Mouse (Mus musculus) cortical plate, adult 2 months (tissue): ENCODE results near the gene Aldoc. TPM values are rescaled to one million over a fixed set of nuclear protein-coding genes. Genes with fewer than 3 reads are reported as not detected.

Source experiments
- H3K27ac ChIP-seq: fragments of 200-500 bp; 2 replicates; pipeline ENCODE4 v1.5.1; 2012; ENCODE audit warnings: low read length, control low read depth, inconsistent platforms; ENCODE audit not compliant: insufficient read depth
- H3K4me1 ChIP-seq: fragments of 200-500 bp; 2 replicates; pipeline ENCODE4 v1.6.1; 2011; ENCODE audit warnings: low read length; ENCODE audit not compliant: control insufficient read depth, insufficient read depth
- H3K4me3 ChIP-seq: fragments of 200-500 bp; 2 replicates; pipeline ENCODE4 v1.5.1; 2011; ENCODE audit warnings: mild to moderate bottlenecking, low read length, control low read depth; ENCODE audit not compliant: insufficient read depth
- CTCF ChIP-seq: fragments of 200-500 bp; IDR thresholded peaks from 2 replicates; pipeline ENCODE4 v1.5.1; 2011; ENCODE audit warnings: mild to moderate bottlenecking, control low read depth, low read length; ENCODE audit not compliant: insufficient read depth; ENCODE audit errors: extremely low read depth
- POLR2A ChIP-seq: fragments of 200-500 bp; IDR thresholded peaks from 2 replicates; pipeline ENCODE4 v1.6.1; 2011; ENCODE audit warnings: mild to moderate bottlenecking, low read length, control low read depth; ENCODE audit not compliant: insufficient read depth; ENCODE audit errors: extremely low read depth
- polyA plus RNA-seq: library from polyadenylated mRNA; depleted of rRNA; stranded (reverse); fragments of >200 nt; gene quantifications from 2 replicates; pipeline ENCODE4 v1.2.3, GENCODE M21; 2012

Aldoc gene
- polyA plus RNA-seq, 1 experiment = 1,659 TPM

GRCm38 (mm10) chr11:78327634-78328511 is 5.1 kb downstream of the Aldoc start, which contains the start of gene Pigs:
Pigs (plus strand) TSS chr11:78328415.
- H3K27ac ChIP-seq = no peak within 1 kb of the TSS

GRCm38 (mm10) chr11:78328512-78329056 is 5.8 kb downstream of the Aldoc start:
- 0 out of 2 replicates have a peak, but pooled peaks cover 1% of the 10 kb centered on the region for H3K4me1 ChIP-seq
- TF ChIP-seq CTCF (no peak), POLR2A (no peak)
- H3K27ac ChIP-seq = no peak overlapping the region
- peak overlapping the region; percentile 43 for H3K4me3 ChIP-seq

More at GRCm38 (mm10) chr11:78327634-78328511, 5.1 kb downstream of the Aldoc start, which contains the start of gene Pigs:
- no peak for TF ChIP-seq CTCF
- peak; percentile 68; the same call in 1 of the 2 replicates for TF ChIP-seq POLR2A
- Histone ChIP-seq H3K4me3 (peak within 1 kb of the TSS; percentile 43), H3K4me1 (0 out of 2 replicates have a peak, but pooled peaks cover 1% of the 10 kb centered on the region)

- 0 out of 2 replicates have a peak, but pooled peaks cover 1% of the 10 kb centered on the region for H3K4me1 ChIP-seq
- H3K27ac ChIP-seq = no peak overlapping the region
- no peak overlapping the region for H3K4me3 ChIP-seq
- TF ChIP-seq POLR2A (no peak), CTCF (no peak)
Measured at GRCm38 (mm10) chr11:78332676-78333075, 9.9 kb downstream of the Aldoc start.

GRCm38 (mm10) chr11:78333992-78334391 is 11.2 kb downstream of the Aldoc start:
- Histone ChIP-seq H3K4me3 (no peak overlapping the region), H3K4me1 (0 out of 2 replicates have a peak, but pooled peaks cover 1% of the 10 kb centered on the region), H3K27ac (no peak overlapping the region)
- TF ChIP-seq CTCF = no peak
- TF ChIP-seq POLR2A = no peak

GRCm38 (mm10) chr11:78337040-78337439 is 14.3 kb downstream of the Aldoc start:
- H3K27ac ChIP-seq = no peak overlapping the region
- TF ChIP-seq POLR2A (no peak), CTCF (no peak)
- no peak overlapping the region for H3K4me3 ChIP-seq
- no peaks in the 10 kb centered on the region for H3K4me1 ChIP-seq

- H3K4me1 ChIP-seq = 0 out of 2 replicates have a peak, but pooled peaks cover 2% of the 10 kb centered on the region
- no peak overlapping the region for H3K4me3 ChIP-seq
- no peak overlapping the region for H3K27ac ChIP-seq
- TF ChIP-seq POLR2A (no peak), CTCF (no peak)
Measured at GRCm38 (mm10) chr11:78341702-78342101, 18.9 kb downstream of the Aldoc start.

- TF ChIP-seq CTCF (no peak), POLR2A (no peak)
- Histone ChIP-seq H3K4me1 (0 out of 2 replicates have a peak, but pooled peaks cover 2% of the 10 kb centered on the region), H3K4me3 (peak within 1 kb of the TSS; percentile 49), H3K27ac (peak within 1 kb of the TSS; percentile 61; the same call in 1 of the 2 replicates)
Measured at GRCm38 (mm10) chr11:78343381-78344327, 20.9 kb downstream of the Aldoc start, which contains the start of gene Unc119. Unc119 (plus strand) TSS chr11:78343482.

- Histone ChIP-seq H3K27ac (no peak overlapping the region), H3K4me3 (peak overlapping the region; percentile 49), H3K4me1 (0 out of 2 replicates have a peak, but pooled peaks cover 2% of the 10 kb centered on the region)
- TF ChIP-seq CTCF = no peak
- TF ChIP-seq POLR2A = no peak
Measured at GRCm38 (mm10) chr11:78344328-78344889, 21.6 kb downstream of the Aldoc start.
